Mouse (Mus musculus): ENCODE measurements around the gene Fam89b. TPM values are rescaled to one million over a fixed set of nuclear protein-coding genes. Genes with fewer than 3 reads are reported as not detected.

Gene Fam89b
- polyA plus RNA-seq, 1 experiment from 2014 or later, result 85.8 TPM

GRCm38 (mm10) chr19:5685861-5686260, 43.6 kb downstream of the Fam89b start:
- no peak for ATAC-seq (replicated peaks; ENCODE audit: low FRiP score, low TSS enrichment, low read depth)
- 93% methylated on average over 11 of the region's 11 CpGs for WGBS
- no peaks in the 10 kb centered on the region for H3K9me3 ChIP-seq (ENCODE audit: control insufficient read depth, low read length)
- H3K4me3 ChIP-seq (ENCODE audit: low read depth, low read length), result no peak overlapping the region
- no peak overlapping the region for H3K9ac ChIP-seq (ENCODE audit: low read length)
- H3K36me3 ChIP-seq (ENCODE audit: control insufficient read depth, insufficient read depth, low read length), result peaks cover 59% of the 10 kb centered on the region
- no peak for DNase-seq (ENCODE audit: low spot score)
- no peak overlapping the region for H3K4me2 ChIP-seq (ENCODE audit: low read length)
- H3K27me3 ChIP-seq (replicated peaks; ENCODE audit: control insufficient read depth, insufficient read depth, low read length), result no peaks in the 10 kb centered on the region
- H3K27ac ChIP-seq (ENCODE audit: low read depth), result no peak overlapping the region
- peaks cover 16% of the 10 kb centered on the region for H3K4me1 ChIP-seq (replicated peaks; ENCODE audit: control insufficient read depth, insufficient read depth, low read length)

GRCm38 (mm10) chr19:5685431-5685830, 44.0 kb downstream of the Fam89b start:
- no peak for DNase-seq (ENCODE audit: low spot score)
- WGBS, result 94% methylated on average over 19 of the region's 19 CpGs
- peaks cover 61% of the 10 kb centered on the region for H3K36me3 ChIP-seq (ENCODE audit: control insufficient read depth, insufficient read depth, low read length)
- H3K9ac ChIP-seq (ENCODE audit: low read length), result no peak overlapping the region
- no peak overlapping the region for H3K27ac ChIP-seq (ENCODE audit: low read depth)
- H3K27me3 ChIP-seq (replicated peaks; ENCODE audit: control insufficient read depth, insufficient read depth, low read length), result no peaks in the 10 kb centered on the region
- H3K4me2 ChIP-seq (ENCODE audit: low read length), result no peak overlapping the region
- peaks cover 11% of the 10 kb centered on the region for H3K4me1 ChIP-seq (replicated peaks; ENCODE audit: control insufficient read depth, insufficient read depth, low read length)
- no peaks in the 10 kb centered on the region for H3K9me3 ChIP-seq (ENCODE audit: control insufficient read depth, low read length)
- ATAC-seq (replicated peaks; ENCODE audit: low FRiP score, low TSS enrichment, low read depth), result no peak
- H3K4me3 ChIP-seq (ENCODE audit: low read depth, low read length), result no peak overlapping the region

GRCm38 (mm10) chr19:5684985-5685384, 44.5 kb downstream of the Fam89b start:
- Histone ChIP-seq H3K4me2 (ENCODE audit: low read length) (no peak overlapping the region), H3K9me3 (ENCODE audit: control insufficient read depth, low read length) (no peaks in the 10 kb centered on the region), H3K4me3 (ENCODE audit: low read depth, low read length) (no peak overlapping the region), H3K27me3 (replicated peaks; ENCODE audit: control insufficient read depth, insufficient read depth, low read length) (no peaks in the 10 kb centered on the region), H3K27ac (ENCODE audit: low read depth) (no peak overlapping the region), H3K36me3 (ENCODE audit: control insufficient read depth, insufficient read depth, low read length) (peaks cover 66% of the 10 kb centered on the region), H3K4me1 (replicated peaks; ENCODE audit: control insufficient read depth, insufficient read depth, low read length) (peaks cover 8% of the 10 kb centered on the region), H3K9ac (ENCODE audit: low read length) (no peak overlapping the region)
- ATAC-seq (replicated peaks; ENCODE audit: low FRiP score, low TSS enrichment, low read depth) (no peak), DNase-seq (ENCODE audit: low spot score) (no peak)
- 96% methylated on average over 13 of the region's 13 CpGs for WGBS

- no peak overlapping the region for H3K4me3 ChIP-seq (ENCODE audit: low read depth, low read length)
- no peak overlapping the region for H3K9ac ChIP-seq (ENCODE audit: low read length)
- no peak for DNase-seq (ENCODE audit: low spot score)
- H3K27me3 ChIP-seq (replicated peaks; ENCODE audit: control insufficient read depth, insufficient read depth, low read length), result no peaks in the 10 kb centered on the region
- no peak overlapping the region for H3K4me2 ChIP-seq (ENCODE audit: low read length)
- peaks cover 73% of the 10 kb centered on the region for H3K36me3 ChIP-seq (ENCODE audit: control insufficient read depth, insufficient read depth, low read length)
- H3K9me3 ChIP-seq (ENCODE audit: control insufficient read depth, low read length), result no peaks in the 10 kb centered on the region
- H3K4me1 ChIP-seq (replicated peaks; ENCODE audit: control insufficient read depth, insufficient read depth, low read length), result peaks cover 8% of the 10 kb centered on the region
- ATAC-seq (replicated peaks; ENCODE audit: low FRiP score, low TSS enrichment, low read depth), result no peak
- H3K27ac ChIP-seq (ENCODE audit: low read depth), result no peak overlapping the region
- WGBS, result 96% methylated on average over 12 of the region's 12 CpGs
These were observed 45.2 kb downstream of the Fam89b start for GRCm38 (mm10) chr19:5684236-5684635.

GRCm38 (mm10) chr19:5680432-5680831, 49.0 kb downstream of the Fam89b start:
- H3K9ac ChIP-seq (ENCODE audit: low read length), result no peak overlapping the region
- H3K27ac ChIP-seq (ENCODE audit: low read depth), result no peak overlapping the region
- no peaks in the 10 kb centered on the region for H3K4me1 ChIP-seq (replicated peaks; ENCODE audit: control insufficient read depth, insufficient read depth, low read length)
- no peaks in the 10 kb centered on the region for H3K9me3 ChIP-seq (ENCODE audit: control insufficient read depth, low read length)
- H3K4me3 ChIP-seq (ENCODE audit: low read depth, low read length), result no peak overlapping the region
- H3K27me3 ChIP-seq (replicated peaks; ENCODE audit: control insufficient read depth, insufficient read depth, low read length), result no peaks in the 10 kb centered on the region
- H3K36me3 ChIP-seq (ENCODE audit: control insufficient read depth, insufficient read depth, low read length), result peaks cover 94% of the 10 kb centered on the region
- no peak for ATAC-seq (replicated peaks; ENCODE audit: low FRiP score, low TSS enrichment, low read depth)
- DNase-seq (ENCODE audit: low spot score), result no peak
- 77% methylated on average over 4 of the region's 4 CpGs for WGBS
- H3K4me2 ChIP-seq (ENCODE audit: low read length), result no peak overlapping the region

Small RNA genes lying within 50 kb of the gene (microRNA-seq; reads per million reads assigned to microRNA genes)
- 0.42 reads per million for gene Mir6987

Other genes with a start within 250 kb of the Fam89b start
- 37.0 and 38.3 TPM in 2 replicates for gene Mus81, start 241.3 kb downstream of the Fam89b start, polyA plus RNA-seq (2014; fragmentation: Nextera tagmentation; extraction: Ambion mirVana)
- gene Cfl1, start 239.2 kb downstream of the Fam89b start, polyA plus RNA-seq (2014; fragmentation: Nextera tagmentation; extraction: Ambion mirVana), result 2,844 and 3,105 TPM in 2 replicates
- not detected in 2 replicates for gene 1700020D05Rik, start 225.9 kb downstream of the Fam89b start, polyA plus RNA-seq (2014; fragmentation: Nextera tagmentation; extraction: Ambion mirVana)
- 9.4 and 10.8 TPM in 2 replicates for gene Snx32, start 219.1 kb downstream of the Fam89b start, polyA plus RNA-seq (2014; fragmentation: Nextera tagmentation; extraction: Ambion mirVana)
- 17.5 and 18.6 TPM in 2 replicates for gene Ovol1, start 169.0 kb downstream of the Fam89b start, polyA plus RNA-seq (2014; fragmentation: Nextera tagmentation; extraction: Ambion mirVana)
- gene Ap5b1, start 161.6 kb downstream of the Fam89b start, polyA plus RNA-seq (2014; fragmentation: Nextera tagmentation; extraction: Ambion mirVana), result 6.1 and 6.5 TPM in 2 replicates
- gene Rnaseh2c, start 127.8 kb downstream of the Fam89b start, polyA plus RNA-seq (2014; fragmentation: Nextera tagmentation; extraction: Ambion mirVana), result 124 and 131 TPM in 2 replicates
- 31.8 and 33.3 TPM in 2 replicates for gene Kat5, start 119.4 kb downstream of the Fam89b start, polyA plus RNA-seq (2014; fragmentation: Nextera tagmentation; extraction: Ambion mirVana)
- 46.7 and 51.2 TPM in 2 replicates for gene Rela, start 92.2 kb downstream of the Fam89b start, polyA plus RNA-seq (2014; fragmentation: Nextera tagmentation; extraction: Ambion mirVana)
- 18.0 and 21.7 TPM in 2 replicates for gene Sipa1, start 65.9 kb downstream of the Fam89b start, polyA plus RNA-seq (2014; fragmentation: Nextera tagmentation; extraction: Ambion mirVana)
- gene Map3k11, start 40.9 kb downstream of the Fam89b start, polyA plus RNA-seq (2014; fragmentation: Nextera tagmentation; extraction: Ambion mirVana), result 23.2 and 28.8 TPM in 2 replicates
- 27.6 and 30.8 TPM in 2 replicates for gene Pcnx3, start 40.7 kb downstream of the Fam89b start, polyA plus RNA-seq (2014; fragmentation: Nextera tagmentation; extraction: Ambion mirVana)
- gene Kcnk7, start 25.3 kb downstream of the Fam89b start, polyA plus RNA-seq (2014; fragmentation: Nextera tagmentation; extraction: Ambion mirVana), result 0.30 and 0.45 TPM in 2 replicates
- gene Ehbp1l1, start 3.3 kb downstream of the Fam89b start, polyA plus RNA-seq (2014; fragmentation: Nextera tagmentation; extraction: Ambion mirVana), result 29.6 and 33.6 TPM in 2 replicates
- gene Ltbp3, start 11.3 kb upstream of the Fam89b start, polyA plus RNA-seq (2014; fragmentation: Nextera tagmentation; extraction: Ambion mirVana), result 30.1 and 36.0 TPM in 2 replicates
- gene Scyl1, start 41.8 kb upstream of the Fam89b start, polyA plus RNA-seq (2014; fragmentation: Nextera tagmentation; extraction: Ambion mirVana), result 68.8 and 69.2 TPM in 2 replicates
- 18.2 and 18.9 TPM in 2 replicates for gene Frmd8, start 145.6 kb upstream of the Fam89b start, polyA plus RNA-seq (2014; fragmentation: Nextera tagmentation; extraction: Ambion mirVana)
- gene Slc25a45, start 148.2 kb upstream of the Fam89b start, polyA plus RNA-seq (2014; fragmentation: Nextera tagmentation; extraction: Ambion mirVana), result 2.1 and 2.5 TPM in 2 replicates
- 2.0 and 2.1 TPM in 2 replicates for gene Tigd3, start 164.5 kb upstream of the Fam89b start, polyA plus RNA-seq (2014; fragmentation: Nextera tagmentation; extraction: Ambion mirVana)
- 131 and 145 TPM in 2 replicates for gene Dpf2, start 183.4 kb upstream of the Fam89b start, polyA plus RNA-seq (2014; fragmentation: Nextera tagmentation; extraction: Ambion mirVana)
- 7.0 and 9.3 TPM in 2 replicates for gene Cdc42ep2, start 195.2 kb upstream of the Fam89b start, polyA plus RNA-seq (2014; fragmentation: Nextera tagmentation; extraction: Ambion mirVana)
- 84.4 and 87.9 TPM in 2 replicates for gene Pola2, start 234.5 kb upstream of the Fam89b start, polyA plus RNA-seq (2014; fragmentation: Nextera tagmentation; extraction: Ambion mirVana)